Mouse (Mus musculus) spleen, adult 2 months (tissue): Measurements from ENCODE around the gene Gpn2.

Source experiments
- CTCF ChIP-seq: fragments of 200-500 bp; IDR thresholded peaks from 2 replicates; pipeline ENCODE4 v1.5.1; 2011; ENCODE audit warnings: mild to moderate bottlenecking, inconsistent platforms; ENCODE audit not compliant: insufficient read depth, insufficient read length, insufficient replicate concordance; ENCODE audit errors: extremely low read depth
- POLR2A ChIP-seq: fragments of 200-500 bp; IDR thresholded peaks from 2 replicates; pipeline ENCODE4 v1.6.1; 2011; ENCODE audit warnings: low read depth, low read length, inconsistent platforms

DNA sequence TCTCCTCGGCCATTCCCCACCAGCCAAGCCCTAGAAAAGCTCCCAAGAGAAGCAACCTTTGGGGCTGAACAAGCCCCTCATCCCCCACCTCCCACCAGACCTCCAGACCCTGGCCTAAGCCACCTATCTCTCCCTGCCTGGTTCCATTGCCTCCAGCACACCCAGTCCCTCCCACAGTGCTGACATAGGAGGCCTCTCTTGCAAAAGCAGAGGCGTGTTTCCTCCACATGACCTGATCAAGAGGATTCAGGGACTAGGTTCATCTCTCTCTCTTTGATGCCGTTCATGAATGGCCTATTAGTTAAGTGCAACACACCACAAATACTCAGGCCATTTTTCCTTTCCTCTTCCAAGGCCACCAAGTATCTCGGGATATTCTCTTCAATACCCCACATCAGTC is 24.3 kb upstream of the Gpn2 start:
- TF ChIP-seq CTCF (no peak), POLR2A (no peak)
